Mouse (Mus musculus) liver (tissue): Measurements from ENCODE around the gene Pla1a.

Source experiments
- DNase-seq: peaks from one replicate; pipeline ENCODE4 v3.0.0-alpha.2; 2020; ENCODE audit warnings: mixed read lengths

Pla1a gene

GRCm38 (mm10) chr16:38431446-38432185, 1.3 kb downstream of the Pla1a start:
- no peak for DNase-seq

DNA sequence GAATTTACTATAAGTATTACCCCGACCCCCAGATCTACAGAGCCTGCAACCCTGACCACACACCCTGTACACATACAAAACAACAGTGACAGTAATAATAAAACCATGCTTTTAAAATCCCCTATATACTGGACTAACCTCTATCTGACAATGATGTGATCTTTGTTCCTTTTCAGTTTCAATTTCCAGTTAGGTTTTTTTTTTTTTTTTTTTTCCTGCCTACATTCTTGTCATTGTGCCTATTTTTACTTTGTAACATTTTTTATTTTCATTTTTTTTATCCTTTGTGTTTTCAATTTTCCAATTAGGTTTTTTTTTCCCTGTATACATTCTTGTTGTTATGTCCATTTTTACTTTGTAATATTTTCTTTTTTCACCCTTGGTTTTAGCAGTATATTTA, 7.1 kb downstream of the Pla1a start:
- DNase-seq = no peak

GRCm38 (mm10) chr16:38425374-38425773, 7.6 kb downstream of the Pla1a start:
- DNase-seq = no peak

- DNase-seq = no peak
These were observed 18.0 kb downstream of the Pla1a start for GRCm38 (mm10) chr16:38414953-38415352.

- DNase-seq = no peak
These were observed 24.5 kb downstream of the Pla1a start for GRCm38 (mm10) chr16:38408416-38408815.

DNA sequence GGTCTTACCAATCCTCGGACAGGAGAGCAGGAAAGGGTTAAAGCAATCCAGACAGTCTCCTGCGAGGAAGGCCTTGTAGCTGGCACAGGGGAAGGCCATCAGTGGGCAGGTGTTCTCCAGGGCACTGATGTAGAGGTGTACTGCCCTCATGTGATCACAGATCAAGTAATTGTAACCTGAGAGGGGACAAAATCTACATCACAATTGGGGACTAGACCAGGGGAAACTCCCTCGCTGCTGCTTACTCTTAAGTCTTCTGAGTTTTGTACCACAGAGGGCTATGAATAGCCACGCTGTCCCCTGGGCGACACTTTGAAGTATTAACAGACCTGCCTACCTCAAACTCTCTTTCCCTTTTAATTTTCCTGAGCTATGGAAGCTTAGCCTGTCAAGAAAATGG, 25.4 kb downstream of the Pla1a start:
- DNase-seq = no peak

DNA sequence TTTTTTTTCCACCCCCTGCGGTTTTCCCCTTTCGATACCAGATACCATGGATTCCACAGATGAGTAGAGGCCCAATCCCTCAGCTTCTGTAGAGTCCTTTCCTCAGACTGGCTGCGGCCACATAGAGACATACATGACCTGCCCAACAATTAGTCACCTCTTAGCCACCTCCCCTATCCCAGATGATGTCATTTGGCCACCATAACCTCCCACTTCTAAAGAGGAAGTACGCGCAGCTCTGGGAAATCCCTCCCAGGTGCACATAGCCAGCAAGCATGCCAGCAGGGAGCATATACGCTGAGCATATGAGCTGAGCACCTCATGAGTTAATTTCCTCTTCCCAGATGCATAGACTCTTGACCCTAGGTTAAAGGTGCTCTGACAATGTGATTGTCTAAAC, 26.2 kb downstream of the Pla1a start:
- peak; percentile 23 for DNase-seq

DNA sequence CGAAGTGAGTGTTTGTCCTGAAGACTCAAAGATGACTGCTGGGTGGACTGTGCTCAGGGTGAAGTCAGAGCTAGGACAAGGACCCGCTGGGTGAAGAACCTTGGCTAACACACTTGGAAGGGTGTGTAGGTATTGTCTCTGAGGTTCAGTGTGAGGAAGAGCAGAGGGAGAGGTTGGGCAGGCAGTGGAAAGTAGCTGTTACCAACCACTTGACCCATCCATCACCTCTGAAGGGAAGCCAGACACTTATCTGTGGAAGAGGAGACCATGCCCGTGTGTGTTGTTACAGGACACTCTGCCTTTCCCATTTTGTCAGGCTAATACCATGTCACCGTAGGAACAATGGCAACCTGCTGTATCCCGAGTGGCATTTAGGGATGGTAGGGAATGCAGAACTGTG, 26.7 kb downstream of the Pla1a start:
- no peak for DNase-seq

- DNase-seq = peak; percentile 28
These were observed 29.3 kb downstream of the Pla1a start for GRCm38 (mm10) chr16:38403639-38404038.

GRCm38 (mm10) chr16:38401468-38401867, 31.5 kb downstream of the Pla1a start:
- DNase-seq = no peak

DNA sequence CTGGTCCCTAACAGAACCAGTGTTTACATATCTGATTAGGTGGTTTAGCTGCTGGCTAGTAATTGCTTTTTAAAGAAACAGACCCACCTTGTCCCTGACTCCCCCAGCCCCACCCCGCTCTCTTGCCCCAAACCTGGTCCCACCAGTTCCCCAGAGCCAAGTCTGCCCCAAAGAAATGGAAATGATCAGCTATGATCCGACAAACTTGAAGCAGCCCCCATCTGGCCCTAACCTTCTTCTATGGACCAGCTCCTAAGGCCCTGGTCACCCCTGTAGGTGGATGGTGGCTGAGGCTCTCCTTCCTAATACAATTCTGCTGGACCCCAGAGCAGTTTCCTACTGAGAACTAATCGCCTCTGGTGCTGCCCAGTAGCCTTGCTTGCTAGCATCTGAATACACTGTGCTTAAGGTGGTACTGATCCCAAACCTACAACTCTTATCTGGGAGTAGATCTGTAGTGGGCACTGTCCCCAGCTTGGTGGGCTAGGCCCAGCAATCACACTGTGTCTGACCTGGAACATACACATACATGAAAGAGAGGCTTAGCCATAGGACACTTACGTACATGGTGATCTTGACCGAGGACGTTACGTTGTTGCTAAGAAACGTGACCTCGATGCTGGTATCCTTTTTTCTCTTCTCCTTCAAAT, 32.5 kb downstream of the Pla1a start:
- no peak for DNase-seq

GRCm38 (mm10) chr16:38399531-38400231, 33.3 kb downstream of the Pla1a start:
- DNase-seq = peak; percentile 59

- DNase-seq = no peak
These were observed 33.9 kb downstream of the Pla1a start for GRCm38 (mm10) chr16:38399076-38399475.

GRCm38 (mm10) chr16:38398266-38398665, 34.7 kb downstream of the Pla1a start:
- DNase-seq = no peak

DNA sequence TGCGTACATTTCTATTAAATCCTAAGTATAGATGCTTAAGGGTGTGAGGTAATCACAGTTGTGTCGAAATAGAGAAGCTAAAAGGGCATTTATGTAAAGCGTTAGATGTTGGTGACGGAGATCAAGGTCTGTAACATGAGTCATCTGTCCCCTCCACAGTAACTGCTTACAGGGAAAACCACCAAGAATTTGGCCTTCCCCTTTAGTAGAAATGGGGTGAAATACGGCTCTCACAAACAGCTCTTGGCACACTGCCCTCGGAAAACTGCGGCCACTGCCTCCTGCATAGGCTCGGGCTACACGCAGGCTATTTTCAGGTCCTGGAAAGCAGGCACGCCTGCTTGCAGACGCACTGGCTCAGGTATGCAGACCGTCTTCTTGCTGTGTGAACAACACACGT, 36.8 kb downstream of the Pla1a start:
- peak; percentile 45 for DNase-seq

DNA sequence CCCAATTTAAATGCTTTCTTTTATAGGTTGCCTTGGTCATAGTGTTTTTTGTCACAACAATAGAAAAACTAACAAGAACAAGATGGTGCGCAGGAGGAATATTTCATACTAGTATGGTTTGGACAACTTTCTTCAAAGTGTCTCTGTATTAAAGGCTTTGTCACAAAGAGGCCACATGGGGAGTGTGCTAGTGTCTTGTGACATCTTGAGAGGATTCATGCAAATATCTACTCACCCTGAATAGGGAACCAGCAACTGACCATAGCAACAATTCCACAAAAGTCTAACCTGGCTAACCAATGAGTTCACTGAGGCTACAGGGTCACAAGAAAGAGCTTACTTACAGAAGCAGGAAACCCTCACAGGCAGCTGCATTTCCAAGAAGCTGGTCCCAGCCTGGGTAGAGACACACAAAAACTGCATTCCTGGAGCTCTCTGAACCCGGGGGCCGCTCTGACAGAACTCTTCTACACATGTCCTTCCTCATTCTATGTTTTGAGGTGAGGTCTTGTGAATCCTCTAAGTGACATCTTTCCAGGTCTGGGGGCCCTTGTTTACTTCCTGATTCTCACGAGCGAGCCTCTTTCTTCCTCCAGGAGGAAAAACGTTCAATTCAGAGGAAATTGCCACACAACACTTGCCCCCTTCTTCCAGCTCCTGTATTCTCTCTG, 37.8 kb downstream of the Pla1a start:
- no peak for DNase-seq

DNA sequence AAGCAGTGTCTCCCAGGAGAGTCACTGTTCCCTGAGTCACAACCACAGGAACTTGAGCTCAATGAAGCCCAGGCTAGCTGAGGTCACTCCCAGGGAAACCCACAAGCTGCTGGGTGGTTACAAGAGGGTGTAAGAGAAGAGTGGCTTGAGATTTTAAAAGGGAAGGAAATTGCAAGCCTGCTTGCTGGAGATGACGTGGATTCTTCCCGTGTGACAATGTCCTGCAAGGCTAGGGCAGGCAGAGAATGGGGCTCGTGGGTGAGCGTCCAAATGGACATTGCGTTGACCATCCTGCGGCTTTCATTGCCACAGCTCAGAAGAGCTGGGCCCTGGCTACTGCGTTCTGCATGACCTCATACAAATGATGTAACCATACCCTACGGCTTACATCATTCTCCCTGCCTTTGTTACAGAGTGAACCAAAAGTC, 38.7 kb downstream of the Pla1a start:
- no peak for DNase-seq

DNA sequence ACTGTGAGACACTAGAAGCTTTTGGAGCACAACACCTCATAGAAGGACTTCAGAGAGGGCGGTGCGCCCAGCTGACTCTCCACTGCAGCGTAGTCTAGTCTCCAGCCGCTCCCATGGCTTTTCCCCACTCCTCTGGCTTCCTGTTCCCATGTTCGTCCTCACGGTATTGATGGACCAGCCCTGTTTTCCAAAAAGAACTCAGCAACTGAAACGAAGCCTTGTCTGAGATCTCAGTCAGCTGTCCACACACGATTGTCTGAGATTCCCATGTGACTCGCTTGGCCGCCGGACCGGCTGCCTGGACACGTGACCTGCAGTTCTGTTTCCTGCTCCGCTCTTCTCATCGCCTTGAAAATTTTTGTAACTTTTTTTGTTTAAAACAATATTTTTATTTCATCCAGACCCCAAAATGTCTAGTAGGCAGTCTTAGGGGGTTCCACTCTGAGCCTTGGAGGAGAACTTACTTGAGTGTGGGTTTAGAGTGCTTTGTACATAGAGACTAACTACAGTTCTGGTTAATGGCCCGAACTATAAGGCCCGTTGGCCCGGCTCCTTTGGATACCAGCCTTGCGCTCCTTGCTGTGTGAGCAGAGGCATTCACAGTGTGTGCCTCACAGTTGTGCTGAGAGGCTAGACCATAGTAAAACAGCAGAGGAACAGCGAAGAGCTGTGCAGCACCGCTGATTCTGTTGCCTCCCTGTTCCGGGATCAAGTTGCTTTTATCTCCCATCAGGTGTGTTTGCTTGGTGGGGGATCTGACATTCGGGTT, 40.6 kb downstream of the Pla1a start:
- no peak for DNase-seq

- no peak for DNase-seq
These were observed 42.6 kb downstream of the Pla1a start for GRCm38 (mm10) chr16:38390322-38390721.

GRCm38 (mm10) chr16:38389284-38389893, 43.6 kb downstream of the Pla1a start:
- DNase-seq = no peak

DNA sequence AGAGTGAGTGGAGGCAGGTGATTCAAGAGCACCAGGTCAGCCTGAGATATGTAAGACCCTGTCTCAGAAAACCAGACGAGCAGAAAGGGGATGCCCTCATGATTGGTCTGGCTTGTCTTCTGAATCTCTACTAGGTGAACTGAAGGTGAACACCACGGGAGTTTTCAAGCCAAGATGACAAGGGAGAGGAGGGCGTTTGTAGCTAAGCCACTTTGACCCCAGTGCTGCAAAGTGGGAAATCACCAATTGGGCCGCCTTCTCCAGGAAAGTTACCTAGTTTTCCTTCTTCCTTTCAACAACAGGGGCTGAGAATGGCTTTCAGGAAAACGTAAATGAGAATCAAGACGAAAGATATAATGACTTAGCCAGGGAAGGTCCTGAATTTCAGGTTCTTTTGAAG, 44.2 kb downstream of the Pla1a start:
- DNase-seq = no peak

GRCm38 (mm10) chr16:38387389-38387788, 45.6 kb downstream of the Pla1a start:
- DNase-seq = peak; percentile 58
